Comparison of ENCODE assay signal across 8 mouse cellular contexts in the genomic region with DNA sequence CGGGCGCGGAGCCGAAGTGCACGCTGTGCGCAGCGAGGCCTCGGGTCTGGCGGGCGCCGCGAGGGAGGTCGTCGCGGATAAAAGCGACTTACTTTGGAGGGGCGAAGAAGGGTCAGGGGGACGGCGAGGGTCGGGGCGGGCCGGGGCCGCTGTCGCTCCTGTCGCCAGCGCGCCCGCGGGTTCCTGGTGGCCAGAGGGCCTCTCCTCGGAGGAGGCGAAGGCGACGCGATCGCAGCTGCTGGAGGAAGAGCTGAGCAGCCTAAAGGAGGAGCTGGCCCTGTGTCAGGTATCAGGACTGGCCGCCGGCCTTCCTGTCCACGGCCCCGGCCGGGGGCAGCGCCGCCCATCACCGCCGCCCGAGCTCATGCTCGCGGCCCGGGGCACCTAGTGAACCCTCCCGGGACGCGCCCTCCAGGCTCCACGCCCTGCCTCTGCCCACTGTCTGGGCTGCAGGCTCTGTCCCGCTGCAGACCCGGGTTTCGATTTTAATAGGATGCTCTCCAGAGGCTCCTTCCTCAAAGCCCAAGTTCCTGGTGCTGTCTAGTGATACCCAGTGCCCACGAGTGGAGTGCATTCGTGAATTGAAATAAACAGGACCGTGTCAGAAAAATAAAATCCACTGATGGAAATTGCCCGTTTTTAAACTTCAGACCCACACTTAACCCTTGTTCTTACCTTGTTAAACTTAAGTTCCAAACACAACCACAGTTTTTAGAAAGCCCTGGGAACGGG. TPM values are rescaled to one million over a fixed set of nuclear protein-coding genes. Genes with fewer than 3 reads are reported as not detected.
DNase-seq lines count a peak whose midpoint lies in the region; ATAC-seq lines count a peak whose summit lies in the region.

No protein-coding gene starts in this region.

- H3K36me3 ChIP-seq in macrophage (ENCODE audit: inconsistent target) = no peaks in the 10 kb centered on the region

- no peaks in the 10 kb centered on the region for H3K79me2 ChIP-seq in macrophage (ENCODE audit: inconsistent target)

- 1% methylated on average over 58 of the region's 60 CpGs for WGBS in macrophage (ENCODE audit: missing documents)

- peak; percentile 64 for ATAC-seq in common myeloid progenitor, adult 5-6 weeks (replicated peaks; ENCODE audit: low read depth, poor library complexity, severe bottlenecking)

- peak overlapping the region; percentile 35 for H3K4me3 ChIP-seq in macrophage (ENCODE audit: inconsistent target)

- H3K27ac ChIP-seq in macrophage = no peak overlapping the region

- DNase-seq in adrenal gland, adult 18-20 months (ENCODE audit: low spot score in 2 of 2) = peak; percentile 56 to 61
- peak; percentile 54 for DNase-seq in gastrocnemius, postnatal 25 days
- DNase-seq in hindlimb bud, embryonic 11.5 days (ENCODE audit: extremely low spot score, low read depth, low spot score) = peak; percentile 35
- DNase-seq in left cerebral cortex, adult 8-10 months (ENCODE audit: low spot score in 2 of 2) = peak; percentile 16 to 22
- DNase-seq in right cerebral cortex, postnatal 10 days (ENCODE audit: low spot score in 2 of 2) = peak; percentile 43 to 45
- no peak for DNase-seq in yolk sac, embryonic 10.5 days (ENCODE audit: low spot score)

RNA-seq across cellular contexts. Expression of a gene that starts 0.6 kb away (rescaled TPM):
- 1 to 10 TPM; 6.1 to 8.0 TPM for total RNA-seq in adrenal gland, adult 18-20 months (2021)
- 50.3 and 62.0 TPM in 2 replicates for total RNA-seq in common myeloid progenitor, adult 5-6 weeks (2017)
- total RNA-seq in gastrocnemius, postnatal 25 days (2021) = 1 to 10 TPM; 1.3 to 2.0 TPM
- total RNA-seq in left cerebral cortex, adult 8-10 months (2022) = 10 to 100 TPM in 2 of 4 experiments, 1 to 10 TPM in 2; 9.4 to 10.5 (median 10.1) TPM
- total RNA-seq in macrophage (2018; cell fraction: chromatin; rRNA removed) = 10 to 100 TPM in 21 of 26 experiments, 1 to 10 TPM in 5; 1.7 to 22.5 (median 14.3) TPM
- 1 to 10 TPM; 1.4 to 3.4 (median 2.3) TPM for total RNA-seq in macrophage (2018; cell fraction: cytosol; rRNA removed)
- total RNA-seq in macrophage (2018; cell fraction: nucleus; rRNA removed) = 10 to 100 TPM in 3 of 26 experiments, 1 to 10 TPM in 23; 1.2 to 19.8 (median 6.8) TPM
- 1.2 to 4.4 TPM (median 3.7 TPM) in 3 replicates for polyA plus RNA-seq in macrophage (2018)
